Mouse (Mus musculus): ENCODE data around the gene Jchain. TPM values are rescaled to one million over a fixed set of nuclear protein-coding genes. Genes with fewer than 3 reads are reported as not detected.

Gene Jchain
- polyA plus RNA-seq (2012; ENCODE audit: insufficient read depth, insufficient read length, low replicate concordance, missing spikeins) = not detected in 2 replicates

GRCm38 (mm10) chr5:88527657-88528056, at the start of gene Jchain:
TSS of gene Jchain (minus strand) at chr5:88527891.
- no peak within 1 kb of the TSS for H3K27ac ChIP-seq (ENCODE audit: insufficient read depth, low read depth, low read length)
- H3K4me3 ChIP-seq (ENCODE audit: insufficient read depth, low read depth, low read length) = no peak within 1 kb of the TSS
- no peak for TF ChIP-seq POLR2A (IDR thresholded peaks at IDR 0.05; ENCODE audit: insufficient read depth, low read depth, low read length)
- no peak for TF ChIP-seq CTCF (IDR thresholded peaks at IDR 0.05; ENCODE audit: insufficient read depth, low read depth, low read length)
- no peaks in the 10 kb centered on the region for H3K4me1 ChIP-seq (ENCODE audit: control insufficient read depth, insufficient read depth, low read length)
- WGBS = 93% methylated on average over 3 of the region's 3 CpGs

DNA sequence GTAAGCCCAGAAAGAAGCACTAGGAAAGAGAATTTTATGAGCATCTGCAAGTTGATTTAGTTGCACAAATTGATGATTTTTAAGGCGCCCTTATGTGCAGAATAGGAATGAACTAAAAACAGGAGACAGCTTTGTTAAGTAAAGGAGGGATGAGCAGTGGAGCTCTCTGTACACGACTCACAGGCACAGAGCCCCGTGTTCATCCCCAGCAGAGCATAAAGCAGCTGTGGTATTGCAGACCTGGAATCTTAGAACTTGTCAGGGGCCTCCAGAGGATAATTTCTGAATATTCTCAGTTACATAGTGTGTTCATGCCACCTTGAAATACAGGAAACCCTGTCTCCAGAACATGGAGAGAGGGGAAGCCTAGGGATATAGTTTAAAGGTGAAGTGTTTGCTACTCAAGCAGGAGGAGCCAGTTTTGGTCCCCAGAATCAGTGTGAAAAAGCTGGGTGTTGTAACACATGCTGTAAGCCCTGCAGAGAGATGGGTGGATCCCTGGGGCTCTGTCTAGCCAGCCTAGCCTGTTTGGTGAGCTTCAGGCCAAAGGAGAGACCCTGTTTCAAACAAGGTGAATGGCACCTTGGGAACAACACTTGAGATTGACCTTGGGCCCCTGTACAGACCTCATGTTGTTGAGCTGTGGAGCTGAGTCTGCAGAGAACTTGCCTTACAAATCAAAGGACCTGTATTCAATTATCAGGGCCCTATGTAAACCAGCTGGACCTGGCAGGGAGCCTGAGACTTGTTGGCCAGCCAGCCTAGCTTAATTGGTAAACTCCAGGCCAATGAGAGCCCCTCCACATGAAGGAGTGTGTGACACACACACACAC, 48.0 kb upstream of the Jchain start:
- WGBS = 35% methylated on average over 3 of the region's 3 CpGs
- no peak overlapping the region for H3K4me3 ChIP-seq (ENCODE audit: insufficient read depth, low read depth, low read length)
- TF ChIP-seq CTCF (IDR thresholded peaks at IDR 0.05; ENCODE audit: insufficient read depth, low read depth, low read length) (no peak), POLR2A (IDR thresholded peaks at IDR 0.05; ENCODE audit: insufficient read depth, low read depth, low read length) (no peak)
- no peak overlapping the region for H3K27ac ChIP-seq (ENCODE audit: insufficient read depth, low read depth, low read length)
- H3K4me1 ChIP-seq (ENCODE audit: control insufficient read depth, insufficient read depth, low read length) = peaks cover 4% of the 10 kb centered on the region

- WGBS = 55% methylated on average over 3 of the region's 3 CpGs
- Histone ChIP-seq H3K4me1 (ENCODE audit: control insufficient read depth, insufficient read depth, low read length) (peaks cover 4% of the 10 kb centered on the region), H3K4me3 (ENCODE audit: insufficient read depth, low read depth, low read length) (no peak overlapping the region), H3K27ac (ENCODE audit: insufficient read depth, low read depth, low read length) (no peak overlapping the region)
- no peak for TF ChIP-seq CTCF (IDR thresholded peaks at IDR 0.05; ENCODE audit: insufficient read depth, low read depth, low read length)
- TF ChIP-seq POLR2A (IDR thresholded peaks at IDR 0.05; ENCODE audit: insufficient read depth, low read depth, low read length) = no peak
These were observed 47.1 kb upstream of the Jchain start for GRCm38 (mm10) chr5:88574829-88575228.

DNA sequence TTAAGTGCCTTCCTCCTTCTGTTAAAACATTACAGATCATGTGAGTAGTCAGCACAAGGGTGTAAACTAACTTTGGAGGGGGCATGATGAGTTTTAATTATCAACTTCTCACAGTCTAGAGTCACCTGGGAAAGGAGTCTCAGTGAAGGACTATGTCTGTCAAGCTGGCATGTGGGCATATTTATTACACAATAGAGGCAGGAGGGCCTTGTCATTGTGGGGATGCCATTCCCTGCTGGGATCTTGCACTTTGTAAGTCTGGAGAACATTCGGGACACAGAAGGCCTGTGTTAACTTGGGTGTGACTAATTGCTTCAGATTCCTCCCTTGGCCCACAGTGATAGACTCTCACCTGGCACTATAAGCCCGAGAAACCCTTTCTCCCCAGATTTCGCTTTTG, 41.9 kb upstream of the Jchain start:
- H3K27ac ChIP-seq (ENCODE audit: insufficient read depth, low read depth, low read length) = no peak overlapping the region
- WGBS = 70% methylated on average over 3 of the region's 3 CpGs
- H3K4me1 ChIP-seq (ENCODE audit: control insufficient read depth, insufficient read depth, low read length) = no peaks in the 10 kb centered on the region; the same call in 1 of the 2 replicates
- no peak overlapping the region for H3K4me3 ChIP-seq (ENCODE audit: insufficient read depth, low read depth, low read length)
- no peak for TF ChIP-seq CTCF (IDR thresholded peaks at IDR 0.05; ENCODE audit: insufficient read depth, low read depth, low read length)
- TF ChIP-seq POLR2A (IDR thresholded peaks at IDR 0.05; ENCODE audit: insufficient read depth, low read depth, low read length) = no peak

DNA sequence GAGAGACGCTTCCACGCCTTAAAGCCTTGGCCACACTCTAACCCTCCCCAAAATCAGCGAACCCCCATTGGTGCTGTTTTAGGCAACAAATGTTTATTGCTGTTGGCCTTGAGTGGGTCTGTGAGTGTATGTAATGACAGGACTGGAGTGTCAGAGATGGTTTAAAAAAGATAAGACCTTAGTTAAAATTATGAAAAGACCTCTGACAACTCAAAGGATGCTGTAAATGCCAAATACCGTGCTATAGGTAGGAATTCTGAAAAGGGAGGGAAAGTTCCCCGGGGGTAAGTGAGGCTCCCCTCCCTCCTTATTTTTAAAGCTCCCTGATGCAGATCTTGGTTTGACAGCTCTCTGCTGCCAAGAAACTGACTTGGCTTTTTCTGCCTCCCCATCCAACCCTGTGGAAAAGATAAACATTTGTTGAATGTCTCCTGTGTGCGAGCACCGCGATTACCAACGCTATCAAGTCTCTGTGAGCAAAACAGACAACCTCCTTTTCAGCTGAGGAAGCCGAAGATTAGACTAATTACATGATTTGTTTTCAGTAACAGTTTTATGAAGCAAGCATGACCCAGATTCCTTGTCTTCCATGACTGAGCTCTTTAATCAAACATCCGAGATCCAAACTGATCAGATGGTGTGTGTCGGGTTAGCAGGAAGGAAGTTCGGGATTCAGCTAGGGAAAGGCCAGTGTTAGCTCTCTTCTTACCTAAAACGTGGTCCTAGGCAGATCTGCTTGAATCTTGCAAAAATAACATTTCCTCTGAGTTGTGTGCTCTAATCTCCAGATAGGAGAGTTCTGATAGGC, 38.5 kb upstream of the Jchain start:
- Histone ChIP-seq H3K4me1 (ENCODE audit: control insufficient read depth, insufficient read depth, low read length) (peaks cover under 1% of the 10 kb centered on the region), H3K27ac (ENCODE audit: insufficient read depth, low read depth, low read length) (0 out of 2 replicates have a peak overlapping the region, but pooled peaks have one; percentile 6), H3K4me3 (ENCODE audit: insufficient read depth, low read depth, low read length) (peak overlapping the region; percentile 84)
- WGBS = 8% methylated on average over 14 of the region's 14 CpGs
- TF ChIP-seq POLR2A (IDR thresholded peaks at IDR 0.05; ENCODE audit: insufficient read depth, low read depth, low read length) = no peak

- Histone ChIP-seq H3K4me3 (ENCODE audit: insufficient read depth, low read depth, low read length) (peak overlapping the region; percentile 84), H3K4me1 (ENCODE audit: control insufficient read depth, insufficient read depth, low read length) (peaks cover 4% of the 10 kb centered on the region), H3K27ac (ENCODE audit: insufficient read depth, low read depth, low read length) (0 out of 2 replicates have a peak overlapping the region, but pooled peaks have one; percentile 31)
- under 1% methylated on average over 114 of the region's 119 CpGs for WGBS
- TF ChIP-seq POLR2A (IDR thresholded peaks at IDR 0.05; ENCODE audit: insufficient read depth, low read depth, low read length) (0 out of 2 replicates have a peak, but pooled peaks have one; percentile 19), CTCF (IDR thresholded peaks at IDR 0.05; ENCODE audit: insufficient read depth, low read depth, low read length) (no peak)
These were observed 37.7 kb upstream of the Jchain start for GRCm38 (mm10) chr5:88565148-88566033.

- TF ChIP-seq POLR2A (IDR thresholded peaks at IDR 0.05; ENCODE audit: insufficient read depth, low read depth, low read length) = no peak
- peak; percentile 36; the same call in 1 of the 2 replicates for TF ChIP-seq CTCF (IDR thresholded peaks at IDR 0.05; ENCODE audit: insufficient read depth, low read depth, low read length)
- Histone ChIP-seq H3K27ac (ENCODE audit: insufficient read depth, low read depth, low read length) (0 out of 2 replicates have a peak within 1 kb of the TSS, but pooled peaks have one; percentile 31), H3K4me3 (ENCODE audit: insufficient read depth, low read depth, low read length) (peak within 1 kb of the TSS; percentile 84), H3K4me1 (ENCODE audit: control insufficient read depth, insufficient read depth, low read length) (peaks cover 4% of the 10 kb centered on the region)
- WGBS = 3% methylated on average over 69 of the region's 71 CpGs
These were observed 36.9 kb upstream of the Jchain start, which contains the start of gene Rufy3 for GRCm38 (mm10) chr5:88564501-88565147. TSS of gene Rufy3 (plus strand) at chr5:88565040.

Measured in olfactory bulb, adult 2 months (tissue).